Mouse (Mus musculus): ENCODE results near the gene Gal3st4.

- TF ChIP-seq CTCF (IDR thresholded peaks at IDR 0.05; ENCODE audit: control insufficient read depth, insufficient read depth, insufficient replicate concordance, low read depth, low read length) (peak; percentile 67; the same call in 1 of the 2 replicates), POLR2A (IDR thresholded peaks at IDR 0.05; ENCODE audit: control insufficient read depth, low read depth, low read length) (no peak)
Measured at GRCm38 (mm10) chr5:138222111-138222510, 50.5 kb downstream of the Gal3st4 start.

All from testis, adult 2 months (tissue).